Mouse (Mus musculus) ovary, postnatal 10 days (tissue): Measurements from ENCODE around the gene Neurl4.

Experiments
- DNase-seq: peaks from one replicate; pipeline ENCODE4 v3.0.0; 2022; ENCODE audit warnings: low spot score

Gene Neurl4

DNA sequence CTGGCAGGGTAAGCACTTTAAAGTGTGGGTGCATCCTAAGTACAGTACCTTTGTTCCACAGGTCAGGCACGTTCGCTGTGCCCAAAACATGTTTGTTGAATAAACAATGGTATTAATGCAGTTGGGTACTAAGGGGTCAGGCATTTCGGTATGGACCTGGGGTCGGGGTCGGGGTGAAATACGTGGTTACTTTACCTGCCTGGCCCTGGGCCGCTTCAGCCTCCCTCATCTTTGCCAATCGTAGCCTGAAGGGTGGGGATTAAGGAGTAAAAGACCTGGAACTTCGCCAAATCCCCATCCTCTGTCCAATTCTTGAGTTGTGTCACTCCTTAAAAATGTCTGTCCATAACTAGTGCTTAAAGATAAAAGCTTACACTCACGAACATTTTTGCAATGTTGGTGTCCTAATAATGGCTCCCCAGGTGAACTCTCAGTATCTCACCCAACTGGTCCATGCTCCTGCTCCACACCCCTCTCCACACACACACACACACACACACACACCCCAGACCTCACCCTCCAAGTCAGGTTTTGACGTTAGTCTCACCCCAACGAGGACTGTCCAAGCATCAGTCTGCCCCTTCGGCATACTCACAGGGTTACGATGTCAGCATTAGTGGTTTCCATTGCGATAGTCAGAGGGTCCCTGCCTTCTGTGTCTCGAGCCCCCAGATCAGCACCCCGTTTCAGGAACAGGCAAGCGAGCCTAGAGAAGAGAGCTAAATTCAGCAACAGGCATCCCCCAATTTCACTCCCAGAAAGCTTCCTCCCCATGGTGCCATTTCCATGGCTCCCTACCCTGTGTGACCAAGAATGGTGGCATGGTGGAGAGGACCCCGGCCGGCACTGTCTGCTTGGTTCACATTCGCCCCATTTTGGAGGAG is 18.8 kb upstream of the Neurl4 start:
- no peak for DNase-seq

DNA sequence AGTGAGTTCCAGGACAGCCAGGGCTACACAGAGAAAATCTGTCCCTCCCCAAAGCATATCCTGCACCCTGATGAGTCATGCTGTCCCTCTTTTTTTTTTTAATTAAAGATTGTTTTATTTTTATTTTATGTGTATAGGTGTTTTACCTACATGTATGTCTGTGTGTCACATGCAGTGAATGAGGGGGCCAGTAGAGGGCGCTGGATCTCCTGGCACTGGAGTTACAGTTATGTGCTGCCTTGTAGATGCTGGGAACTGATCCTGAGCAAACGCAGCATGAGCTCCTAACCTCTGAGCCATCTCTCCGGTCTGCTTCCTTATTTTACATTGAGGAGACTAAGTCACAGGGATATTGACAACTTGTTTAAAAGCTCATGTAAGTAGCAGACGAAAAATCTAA is 17.8 kb upstream of the Neurl4 start:
- DNase-seq, result no peak

DNA sequence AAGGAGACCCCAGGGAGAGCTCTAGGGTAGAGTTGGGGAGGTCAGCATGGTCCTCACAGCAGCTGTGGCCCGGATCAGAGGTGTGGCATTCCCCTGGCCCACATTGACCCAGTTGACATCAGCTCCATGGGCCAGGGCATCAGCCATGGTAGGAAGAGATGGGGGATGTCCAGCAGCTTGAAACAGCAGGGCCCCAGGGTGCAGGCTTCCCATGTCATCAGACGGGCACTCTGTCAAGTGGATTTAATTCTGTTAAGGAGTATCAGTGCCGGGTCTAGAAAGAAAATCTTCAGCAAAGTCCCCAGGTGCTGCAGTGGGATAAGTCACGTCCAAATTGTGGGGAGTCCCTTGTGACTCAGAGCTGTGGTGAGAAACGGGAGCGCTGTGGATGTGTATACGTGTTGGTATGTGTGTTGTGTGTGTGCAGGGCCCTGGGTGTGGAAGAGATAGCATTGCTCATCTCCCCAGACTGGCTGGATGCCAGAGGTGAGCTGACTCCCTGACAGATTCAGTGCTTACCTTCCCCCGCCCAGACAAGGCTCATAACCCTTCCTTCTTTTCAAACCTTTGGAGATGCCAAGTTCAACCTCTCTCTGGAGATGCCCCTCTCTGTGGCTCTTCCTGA is 17.2 kb upstream of the Neurl4 start:
- DNase-seq, result no peak

DNA sequence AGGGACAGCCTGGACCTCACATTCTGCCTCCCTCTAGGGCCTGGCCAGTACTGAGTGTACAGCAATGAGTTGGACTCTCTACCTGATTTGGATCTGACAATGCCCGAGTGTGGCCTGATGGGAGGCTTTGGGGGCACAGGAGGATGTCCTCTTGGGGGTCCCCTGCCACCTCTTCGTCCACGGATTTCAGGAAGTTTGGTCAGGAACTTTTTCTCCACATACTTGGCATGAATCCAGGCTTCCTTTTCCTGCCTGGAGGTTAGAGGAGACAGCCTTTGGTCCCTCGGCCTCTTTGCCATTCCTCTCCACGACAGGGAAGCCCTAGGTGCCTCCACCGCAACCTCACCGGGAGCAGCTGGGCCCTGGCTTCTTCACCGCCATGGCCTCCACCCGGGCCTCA is 16.6 kb upstream of the Neurl4 start:
- no peak for DNase-seq

DNA sequence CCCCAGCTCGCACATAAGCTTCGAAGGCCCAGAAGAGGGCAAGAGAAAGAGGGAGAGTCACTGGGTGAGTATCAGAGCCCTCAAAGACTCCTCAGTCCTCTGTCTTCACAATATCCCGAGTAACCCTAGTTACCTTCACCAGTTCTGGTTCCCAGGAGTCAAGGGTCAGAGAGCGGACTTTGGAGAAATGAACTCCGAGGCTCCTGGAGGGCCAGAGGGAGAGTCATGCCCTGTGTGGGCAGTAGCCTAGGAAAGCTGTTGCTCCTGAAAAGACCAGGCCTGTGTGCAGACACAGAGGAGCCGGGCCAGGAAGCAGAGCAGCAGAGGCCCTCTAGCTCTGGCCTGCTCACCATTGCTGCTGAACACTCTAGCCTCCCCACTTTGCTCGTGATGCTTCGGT is 16.2 kb upstream of the Neurl4 start:
- no peak for DNase-seq

DNA sequence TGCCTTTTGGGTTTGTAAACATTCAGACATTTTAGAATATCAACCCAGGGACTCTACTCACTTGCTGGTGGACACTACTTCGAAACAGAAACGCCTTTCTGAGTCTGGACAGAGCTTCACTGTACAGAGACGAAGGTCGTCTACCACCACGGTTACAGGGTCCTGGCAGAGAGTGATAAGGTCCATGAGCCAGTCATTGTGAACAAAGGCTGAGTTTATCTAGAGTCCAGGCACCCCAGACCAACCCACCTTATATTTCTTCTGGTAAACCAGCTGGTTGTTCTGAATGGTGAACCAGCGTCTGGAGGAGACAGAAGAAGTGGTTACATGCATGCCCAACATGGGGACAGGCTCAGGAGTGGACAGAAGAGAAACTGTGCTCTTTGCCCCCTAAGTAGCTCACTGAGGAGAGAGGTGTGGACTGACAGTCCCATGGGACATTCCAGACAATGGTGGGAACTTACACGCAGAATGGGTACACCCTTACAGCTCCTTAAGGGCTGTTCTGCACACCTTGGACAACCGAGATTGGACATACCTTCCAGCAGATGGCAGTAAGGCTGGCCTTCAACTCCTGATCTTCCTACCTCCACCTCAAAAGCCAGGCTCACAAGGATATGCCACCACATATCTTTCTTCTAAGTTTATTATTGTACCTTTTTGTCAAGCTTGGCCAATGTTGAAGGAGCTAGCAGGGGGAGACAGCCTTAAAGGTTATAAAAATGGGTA is 13.8 kb upstream of the Neurl4 start:
- no peak for DNase-seq

- no peak for DNase-seq
These were observed 9.4 kb upstream of the Neurl4 start for GRCm38 (mm10) chr11:69891482-69891881.

DNA sequence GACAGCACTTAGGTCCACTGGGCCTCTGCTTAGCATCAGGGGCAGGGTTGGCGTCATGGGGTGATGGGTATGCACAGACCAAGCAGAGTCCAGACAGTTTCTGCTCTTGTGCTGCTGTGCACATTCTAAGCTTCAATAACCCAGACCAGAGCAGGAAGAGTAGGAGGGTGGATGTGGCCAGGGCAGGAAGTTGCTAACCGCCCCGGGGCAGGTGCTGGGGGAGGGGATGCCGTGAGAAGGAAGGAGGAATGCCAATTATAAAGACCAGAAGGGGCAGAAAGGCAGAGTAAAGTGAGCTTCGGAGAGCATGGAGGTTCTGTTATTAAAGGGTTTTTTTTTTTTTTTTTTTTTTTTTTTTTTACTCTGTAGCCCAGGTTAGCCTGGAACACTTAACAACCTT is 6.2 kb upstream of the Neurl4 start:
- no peak for DNase-seq

DNA sequence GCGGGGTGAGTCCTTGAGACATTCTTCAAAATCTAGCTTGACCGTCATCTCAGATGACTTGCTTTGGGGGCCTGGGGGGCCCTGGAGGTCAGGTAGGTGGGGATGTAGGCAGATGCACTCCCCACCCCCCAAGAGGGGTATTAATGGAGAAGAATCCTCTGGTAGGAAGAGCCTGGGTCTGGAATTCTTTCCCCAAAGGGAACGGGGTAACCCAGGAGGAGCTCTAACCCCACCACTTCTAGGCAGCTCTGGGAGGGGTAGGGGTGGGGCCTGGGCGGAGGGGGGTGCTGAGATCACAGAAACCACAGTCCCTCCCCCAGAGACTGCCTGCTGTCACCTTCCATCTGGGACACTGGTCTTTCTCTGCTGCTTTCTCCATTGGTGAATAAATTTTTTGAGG is 5.6 kb upstream of the Neurl4 start, which contains the start of gene Acap1:
Acap1 (minus strand) TSS at position 249 of the 400 bp plus-strand sequence.
- DNase-seq, result no peak

DNA sequence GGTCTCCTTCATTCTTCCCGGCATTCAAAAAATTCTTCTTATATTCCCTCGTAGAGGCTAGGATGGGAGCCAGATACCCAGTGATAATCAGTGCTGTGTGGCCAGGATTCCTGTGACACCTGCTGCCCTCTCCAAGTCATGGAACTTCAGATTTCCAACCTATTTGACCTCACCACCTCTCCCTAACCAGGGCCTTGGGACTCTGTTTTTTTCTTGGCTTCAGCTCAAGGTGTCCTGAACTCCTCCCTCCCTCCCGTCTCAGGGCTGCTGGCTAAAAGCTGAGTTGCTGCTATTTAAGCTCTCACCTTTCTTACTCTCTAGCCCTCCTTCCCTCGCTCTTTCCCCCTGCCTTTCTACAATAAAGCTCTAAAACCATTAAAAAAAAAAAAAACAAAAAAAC is 1.0 kb upstream of the Neurl4 start:
- no peak for DNase-seq

DNA sequence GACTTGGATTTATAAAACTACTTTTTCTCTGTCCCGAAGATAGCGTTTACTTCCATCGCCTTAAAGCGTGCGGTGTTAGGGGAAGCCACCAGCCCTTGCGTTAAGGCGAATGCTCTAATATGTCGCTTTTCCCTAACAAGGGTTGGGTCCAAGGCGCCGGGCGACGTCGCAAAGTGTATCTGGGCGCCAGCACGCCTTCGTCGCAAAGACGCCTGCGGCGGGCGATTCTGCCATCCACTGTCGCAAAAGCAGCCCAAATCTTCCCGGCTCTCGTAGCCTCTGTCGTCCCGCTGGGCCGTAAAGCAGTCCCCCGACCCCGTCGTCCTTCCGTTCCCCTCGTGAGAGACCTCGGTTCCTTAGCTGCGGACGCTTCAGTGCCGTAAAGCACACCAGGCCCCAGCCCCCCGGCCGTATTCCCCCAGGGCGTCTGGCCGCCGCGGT is 554 bp downstream of the Neurl4 start:
- DNase-seq, result peak; percentile 75

- DNase-seq, result no peak
These were observed 1.1 kb downstream of the Neurl4 start for GRCm38 (mm10) chr11:69901993-69902392.

GRCm38 (mm10) chr11:69902972-69903371 is 2.1 kb downstream of the Neurl4 start:
- DNase-seq, result no peak

DNA sequence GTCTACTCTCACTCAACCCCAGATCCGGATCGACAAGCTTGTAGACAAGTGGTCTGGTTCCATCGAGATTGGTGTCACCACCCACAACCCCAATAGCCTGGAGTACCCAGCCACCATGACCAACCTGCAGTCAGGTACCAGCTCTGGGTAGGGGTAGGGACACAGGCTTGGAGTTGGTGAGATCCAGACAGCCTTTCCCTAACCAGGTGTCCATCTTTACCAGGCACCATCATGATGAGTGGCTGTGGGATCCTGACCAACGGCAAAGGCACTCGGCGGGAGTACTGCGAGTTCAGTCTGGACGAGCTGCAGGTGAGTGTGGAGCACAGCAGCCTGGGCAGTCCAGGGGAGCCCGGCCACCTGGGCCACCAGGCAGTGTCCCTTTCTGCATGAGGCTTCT is 3.4 kb downstream of the Neurl4 start:
- no peak for DNase-seq

GRCm38 (mm10) chr11:69908645-69909044 is 7.8 kb downstream of the Neurl4 start:
- DNase-seq, result no peak

- no peak for DNase-seq
These were observed 8.3 kb downstream of the Neurl4 start for GRCm38 (mm10) chr11:69909174-69909573.

GRCm38 (mm10) chr11:69910177-69910576 is 9.3 kb downstream of the Neurl4 start:
- DNase-seq, result no peak

DNA sequence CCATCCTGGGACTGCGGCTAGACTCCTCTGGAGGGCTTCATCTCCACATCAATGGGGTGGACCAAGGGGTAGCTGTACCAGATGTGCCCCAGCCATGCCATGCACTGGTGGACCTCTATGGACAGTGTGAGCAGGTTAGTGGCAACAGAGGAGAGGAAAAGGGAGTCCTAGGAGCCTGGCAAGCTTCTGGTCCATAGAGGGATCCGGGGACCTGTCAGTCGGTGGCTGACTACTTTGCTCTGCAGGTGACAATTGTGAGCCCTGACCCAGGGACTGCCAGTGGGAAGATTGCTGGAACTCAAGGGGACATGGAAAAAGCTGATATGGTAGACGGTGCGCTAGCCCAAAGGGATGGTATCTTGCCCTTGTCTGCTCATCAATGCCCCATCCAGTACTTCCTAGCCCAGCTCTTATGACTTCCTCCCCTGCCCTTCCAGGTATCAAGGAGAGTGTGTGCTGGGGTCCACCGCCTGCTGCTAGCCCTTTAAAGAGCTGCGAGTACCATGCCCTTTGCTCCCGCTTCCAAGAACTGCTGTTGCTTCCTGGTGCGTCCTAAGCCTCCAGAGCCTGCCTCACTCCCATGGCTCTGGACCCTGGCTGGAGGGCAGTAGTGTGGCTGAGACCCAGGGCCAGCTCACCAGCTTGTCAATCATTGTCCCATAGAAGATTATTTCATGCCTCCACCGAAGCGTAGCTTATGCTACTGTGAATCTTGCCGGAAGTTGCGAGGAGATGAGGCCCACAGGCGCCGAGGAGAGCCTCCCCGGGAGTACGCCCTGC is 10.1 kb downstream of the Neurl4 start:
- no peak for DNase-seq

DNA sequence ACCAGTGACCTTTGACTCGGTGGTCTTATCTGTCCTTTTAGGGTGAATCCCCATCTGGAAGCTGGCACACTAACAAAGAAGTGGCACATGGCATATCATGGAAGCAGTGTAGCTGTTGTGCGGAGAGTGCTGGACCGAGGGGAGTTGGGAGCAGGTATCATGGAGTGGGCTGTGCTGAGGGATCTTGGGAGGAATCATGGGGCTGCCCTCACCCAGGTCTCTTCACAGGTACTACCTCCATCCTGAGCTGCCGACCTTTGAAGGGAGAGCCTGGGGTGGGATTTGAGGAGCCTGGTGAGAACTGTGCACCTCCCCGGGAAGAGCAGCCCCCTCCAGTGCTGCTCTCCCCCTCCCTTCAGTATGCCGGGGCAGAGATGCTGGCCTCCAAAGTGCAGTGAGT is 10.8 kb downstream of the Neurl4 start:
- DNase-seq, result no peak

DNA sequence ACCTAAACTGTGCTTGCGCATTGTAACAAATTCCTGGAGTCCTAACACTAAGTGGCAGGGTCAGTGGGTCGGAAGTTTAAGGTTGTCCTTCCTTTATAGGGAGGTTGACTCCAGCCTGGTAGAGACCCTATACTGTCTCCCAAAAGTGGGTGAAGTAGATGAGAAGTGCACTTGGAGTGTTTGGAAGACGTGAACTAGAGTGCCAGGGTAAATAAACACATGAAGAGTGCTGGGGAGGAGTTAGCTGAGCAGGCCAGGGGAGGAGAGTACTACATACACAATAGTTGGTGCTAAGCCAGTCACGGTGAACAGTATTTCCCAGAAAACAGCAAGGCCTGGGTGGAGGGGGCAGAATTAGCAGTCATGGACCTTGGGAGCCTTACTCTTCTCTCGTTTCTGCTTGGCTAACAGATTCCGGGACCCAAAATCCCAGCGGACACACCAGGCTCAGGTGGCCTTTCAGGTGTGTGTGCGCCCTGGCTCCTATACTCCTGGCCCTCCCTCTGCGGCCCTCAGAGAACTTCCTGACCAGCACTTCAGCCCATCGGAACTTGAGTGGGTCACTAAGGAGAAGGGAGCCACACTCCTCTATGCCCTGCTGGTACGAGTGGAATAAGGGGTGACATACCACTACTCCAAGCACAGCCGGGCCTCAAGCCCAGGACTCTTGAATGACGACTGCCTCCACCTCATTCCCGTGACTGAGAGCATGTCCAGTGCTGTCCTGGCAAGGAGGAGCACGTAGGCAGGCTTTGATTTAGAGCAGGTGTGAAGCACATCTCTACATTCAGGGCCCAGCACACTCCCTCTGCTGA is 12.1 kb downstream of the Neurl4 start:
- DNase-seq, result no peak
